Mouse (Mus musculus) brain, embryonic 18.5 days (tissue): Measurements from ENCODE around the gene Gm17606.

Experiments
- DNase-seq: peaks from one replicate; pipeline ENCODE4 v3.0.0-alpha.2; 2012; ENCODE audit warnings: low read depth, low spot score

Gene Gm17606

DNA sequence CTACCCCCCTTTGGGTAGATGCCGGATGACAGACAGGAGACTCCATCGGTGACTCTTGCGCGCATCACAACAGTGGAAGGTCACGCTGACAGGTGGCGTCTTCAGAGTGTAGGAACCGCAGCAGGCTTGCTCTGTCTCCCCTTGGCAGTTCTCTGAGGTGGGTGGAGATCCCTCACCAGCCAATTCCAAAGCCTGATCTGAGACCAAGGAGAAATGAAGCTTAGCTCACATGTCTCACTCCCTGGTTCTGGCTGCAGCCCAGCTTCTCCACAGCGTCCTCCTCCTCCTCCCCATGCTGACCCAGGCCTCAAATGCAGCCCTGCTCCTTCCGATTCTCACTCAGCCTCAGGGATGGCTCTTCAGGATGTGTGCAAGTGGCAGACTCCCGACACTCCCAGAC lies 15.8 kb upstream of the Gm17606 start:
- no peak for DNase-seq

- DNase-seq = no peak
These were observed 12.6 kb upstream of the Gm17606 start for GRCm38 (mm10) chr14:54628103-54628502.

GRCm38 (mm10) chr14:54629797-54630196 lies 11.0 kb upstream of the Gm17606 start:
- DNase-seq = no peak

GRCm38 (mm10) chr14:54630583-54631239 lies 10.0 kb upstream of the Gm17606 start:
- DNase-seq = no peak

DNA sequence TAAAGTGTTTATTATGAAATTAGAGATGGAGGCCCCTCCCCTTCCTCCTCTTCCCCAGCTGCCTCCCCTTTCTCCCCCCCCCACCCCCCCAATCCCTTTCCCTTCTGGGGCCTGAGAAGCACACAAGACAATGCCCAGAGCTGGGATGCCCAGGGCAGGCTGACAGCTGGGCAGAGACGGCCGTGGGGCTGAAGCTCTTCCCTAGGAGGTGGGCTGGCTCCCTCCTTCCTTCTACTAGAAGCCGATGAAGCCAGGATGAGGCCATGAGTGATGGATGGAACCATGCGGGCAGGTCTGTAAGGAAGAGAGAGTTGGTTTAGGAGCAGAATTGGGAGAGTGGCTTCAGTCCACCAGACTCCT lies 9.5 kb upstream of the Gm17606 start:
- DNase-seq = no peak

DNA sequence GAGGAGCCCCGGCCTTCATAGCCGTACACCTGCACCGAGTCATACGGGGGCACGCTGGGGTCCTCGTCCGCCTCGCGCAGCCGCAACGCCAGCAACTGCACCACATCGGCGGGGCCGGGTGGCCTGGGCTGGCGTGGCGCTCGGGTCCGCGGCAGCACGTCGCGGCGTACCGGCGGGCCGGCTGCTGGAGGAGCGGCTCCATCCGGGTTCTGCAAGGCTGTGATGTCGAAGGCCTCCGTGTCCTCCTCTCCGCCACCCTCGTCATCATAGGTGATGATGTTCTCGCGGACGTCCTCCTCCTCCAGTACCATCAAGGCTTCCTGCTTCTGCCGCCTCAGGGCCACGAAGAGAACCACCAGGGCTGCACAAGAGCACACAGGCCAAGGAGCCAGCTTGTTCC lies 8.5 kb upstream of the Gm17606 start:
- no peak for DNase-seq

- no peak for DNase-seq
These were observed 6.6 kb upstream of the Gm17606 start for GRCm38 (mm10) chr14:54634182-54634581.

DNA sequence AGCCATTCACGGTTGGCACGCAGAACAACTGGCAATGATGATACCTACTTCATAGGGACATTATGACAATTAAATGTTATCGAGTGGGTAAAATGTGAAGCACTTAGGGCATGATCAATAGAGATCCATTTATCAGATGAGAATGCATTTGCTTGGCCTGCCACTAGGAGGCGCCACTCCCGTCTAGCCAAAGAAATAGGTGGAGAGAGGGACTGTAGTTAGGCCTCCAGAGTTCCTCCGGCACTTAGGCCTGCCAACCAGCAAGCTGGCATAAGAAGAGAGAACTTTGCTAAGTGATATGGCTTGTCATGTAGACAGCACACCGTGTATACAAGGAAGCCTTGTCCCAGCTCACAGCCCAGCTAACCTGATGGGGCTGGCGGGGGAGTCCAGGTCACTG lies 3.8 kb upstream of the Gm17606 start:
- no peak for DNase-seq

DNA sequence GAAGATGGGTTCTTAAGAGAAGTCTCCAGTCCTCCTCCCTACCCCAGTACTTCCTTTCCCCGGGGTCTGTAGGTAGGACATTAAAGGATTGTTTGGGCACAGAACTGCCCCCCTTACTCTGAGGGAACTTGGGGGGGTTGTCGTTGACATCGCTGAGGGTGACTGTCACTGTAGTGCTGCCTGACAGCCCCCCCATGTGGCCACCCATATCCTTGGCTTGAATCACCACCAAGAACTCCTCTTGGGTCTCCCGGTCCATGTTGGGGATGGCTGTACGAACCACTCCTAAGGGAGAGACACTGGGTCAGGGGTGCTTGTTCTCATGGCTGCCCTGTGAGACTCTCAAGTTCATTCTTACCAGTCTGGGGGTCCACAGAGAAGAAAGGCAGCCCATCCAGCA lies 2.5 kb upstream of the Gm17606 start:
- DNase-seq = no peak

GRCm38 (mm10) chr14:54640121-54640520 lies 631 bp upstream of the Gm17606 start:
- DNase-seq = no peak

DNA sequence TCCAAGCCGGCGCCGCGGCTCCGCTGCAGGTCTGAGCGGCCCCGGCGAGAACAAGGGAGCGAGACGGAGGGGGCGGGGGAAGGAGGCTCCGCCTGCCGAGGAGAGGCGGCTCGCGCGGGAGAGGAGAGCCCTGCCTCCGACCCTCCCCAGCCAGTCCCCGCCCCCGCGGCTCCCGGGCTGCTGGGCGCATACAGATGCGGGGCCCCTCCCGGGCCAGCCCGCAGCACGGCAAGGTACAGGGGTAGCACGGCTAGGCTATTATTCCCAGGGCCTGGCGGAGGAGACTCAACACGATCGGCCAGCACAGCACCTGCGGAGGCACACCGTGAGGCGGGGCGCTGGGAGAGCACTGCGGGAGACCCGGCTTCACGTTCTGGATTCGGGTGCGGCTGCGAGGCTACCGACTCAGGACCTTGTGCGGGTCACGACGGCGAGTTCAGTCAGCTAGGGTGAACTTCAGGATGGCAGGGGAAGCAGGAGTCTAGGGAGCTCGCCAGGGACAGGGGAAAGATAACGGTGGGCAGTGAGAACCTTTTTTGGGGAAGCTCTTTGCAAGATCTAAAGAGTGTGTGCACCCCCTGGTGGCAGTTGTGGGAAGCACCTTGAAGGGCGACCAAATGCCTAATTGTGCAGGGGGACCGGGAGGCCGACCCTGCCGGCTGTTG lies 685 bp downstream of the Gm17606 start, which contains the start of gene Cdh24:
TSS of gene Cdh24 (minus strand) at position 60 of the 665 bp plus-strand sequence.
- peak; percentile 75 for DNase-seq

DNA sequence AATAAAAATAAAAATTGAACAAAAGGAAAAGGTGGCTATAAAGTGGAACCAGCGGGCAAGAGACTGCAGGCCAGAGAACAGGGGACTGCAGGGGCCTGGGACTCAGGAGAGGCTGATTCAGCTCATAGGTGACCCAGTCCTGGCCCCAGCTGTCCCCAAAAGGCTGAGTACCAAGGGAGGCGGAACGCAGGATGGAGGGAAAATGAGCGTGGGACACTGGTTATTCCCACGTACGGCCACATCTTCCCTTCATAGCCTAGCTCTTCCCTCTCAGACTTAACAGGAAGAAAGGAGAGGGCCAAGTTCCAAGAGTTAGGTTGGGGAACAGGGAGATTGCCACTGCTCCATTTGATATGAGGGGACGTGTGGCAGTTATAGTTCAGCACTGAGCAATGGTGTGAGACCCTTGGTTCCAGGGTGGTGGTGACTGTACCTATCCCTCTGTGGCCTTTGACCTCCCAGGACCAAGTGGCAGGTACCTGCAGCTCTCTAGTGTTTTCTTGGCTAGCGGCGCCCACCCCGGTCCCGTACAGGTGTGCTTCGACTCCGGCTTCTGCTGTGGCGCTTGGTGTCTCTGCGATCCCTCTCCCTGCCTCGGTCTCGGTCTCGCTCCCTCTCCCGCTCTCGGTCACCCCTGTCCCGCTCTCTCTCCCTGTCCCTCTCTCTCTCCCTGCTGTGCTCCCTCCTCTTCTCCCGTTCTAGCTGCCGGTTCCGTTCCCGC lies 1.6 kb downstream of the Gm17606 start:
- no peak for DNase-seq

DNA sequence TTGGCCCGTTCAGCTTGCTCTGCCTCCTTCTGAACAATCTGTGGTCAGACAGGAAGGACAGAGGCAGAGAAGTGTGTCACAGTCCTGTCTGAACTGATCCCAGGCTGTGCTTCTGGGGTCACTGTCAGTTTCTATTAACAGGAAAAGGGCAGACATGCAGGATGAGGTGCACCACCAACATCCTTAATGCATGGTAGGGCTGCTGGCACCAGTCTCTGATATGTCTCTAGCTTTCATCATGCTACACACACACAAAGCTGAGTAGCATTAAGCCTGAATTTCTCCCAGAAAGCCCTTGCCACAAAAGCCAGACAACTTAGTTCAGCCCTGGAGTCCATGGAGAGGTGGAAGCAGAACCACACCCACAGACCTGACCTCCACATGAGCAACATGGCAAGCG lies 2.3 kb downstream of the Gm17606 start:
- DNase-seq = no peak

- DNase-seq = no peak
These were observed 3.5 kb downstream of the Gm17606 start for GRCm38 (mm10) chr14:54644294-54644693.

- DNase-seq = no peak
These were observed 5.7 kb downstream of the Gm17606 start for GRCm38 (mm10) chr14:54646455-54646854.

DNA sequence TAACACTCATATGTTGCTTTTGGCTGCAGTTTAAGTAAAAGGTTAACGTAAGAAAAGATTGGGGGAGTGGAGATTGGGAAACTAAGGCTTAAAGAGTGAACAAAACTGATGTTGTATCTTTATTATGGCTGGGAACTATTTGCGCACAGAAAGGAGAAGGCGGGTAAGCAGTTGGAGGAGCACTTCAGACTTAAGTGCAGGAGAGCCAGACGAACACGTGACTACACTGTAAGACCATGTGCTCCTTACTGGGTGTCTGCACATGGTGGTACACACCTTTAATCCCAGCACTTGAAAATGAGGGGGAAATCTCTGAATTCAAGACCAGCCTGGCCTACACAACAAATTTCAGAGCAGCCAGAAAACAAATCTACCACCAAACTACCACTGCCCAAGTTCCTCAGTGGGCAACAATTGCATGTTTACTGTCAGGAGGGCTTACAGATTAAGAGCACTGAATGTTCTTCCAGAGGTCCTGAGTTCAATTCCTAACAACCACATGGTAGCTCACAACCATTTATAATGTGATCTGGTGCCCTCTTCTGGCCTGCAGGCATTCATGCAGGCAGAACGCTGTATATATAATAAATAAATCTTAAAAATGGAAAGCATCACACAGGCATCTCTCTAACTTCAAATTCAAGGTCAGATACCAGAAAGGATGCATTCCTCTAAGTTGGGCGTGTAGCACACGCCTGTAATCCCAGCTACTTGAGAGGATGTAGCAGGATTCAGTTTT lies 6.3 kb downstream of the Gm17606 start:
- no peak for DNase-seq

DNA sequence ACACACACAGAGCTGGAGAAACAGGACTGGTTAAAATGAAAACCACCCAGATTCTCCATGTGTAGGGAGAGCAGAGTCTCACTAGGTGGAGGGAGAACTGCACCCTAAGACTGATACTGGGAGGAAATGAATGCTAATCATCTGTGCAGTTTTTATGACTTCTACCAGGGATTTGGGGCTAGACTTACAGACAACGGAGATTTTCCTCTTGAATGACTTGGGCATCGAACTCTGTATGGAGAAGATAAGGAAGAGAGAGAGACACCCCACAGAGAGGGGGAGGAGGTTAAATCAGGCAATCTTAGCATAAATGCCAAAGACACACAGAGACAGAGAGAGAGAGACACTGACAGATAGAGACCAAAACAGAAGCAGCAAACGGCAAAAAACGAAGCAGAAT lies 7.1 kb downstream of the Gm17606 start:
- no peak for DNase-seq

DNA sequence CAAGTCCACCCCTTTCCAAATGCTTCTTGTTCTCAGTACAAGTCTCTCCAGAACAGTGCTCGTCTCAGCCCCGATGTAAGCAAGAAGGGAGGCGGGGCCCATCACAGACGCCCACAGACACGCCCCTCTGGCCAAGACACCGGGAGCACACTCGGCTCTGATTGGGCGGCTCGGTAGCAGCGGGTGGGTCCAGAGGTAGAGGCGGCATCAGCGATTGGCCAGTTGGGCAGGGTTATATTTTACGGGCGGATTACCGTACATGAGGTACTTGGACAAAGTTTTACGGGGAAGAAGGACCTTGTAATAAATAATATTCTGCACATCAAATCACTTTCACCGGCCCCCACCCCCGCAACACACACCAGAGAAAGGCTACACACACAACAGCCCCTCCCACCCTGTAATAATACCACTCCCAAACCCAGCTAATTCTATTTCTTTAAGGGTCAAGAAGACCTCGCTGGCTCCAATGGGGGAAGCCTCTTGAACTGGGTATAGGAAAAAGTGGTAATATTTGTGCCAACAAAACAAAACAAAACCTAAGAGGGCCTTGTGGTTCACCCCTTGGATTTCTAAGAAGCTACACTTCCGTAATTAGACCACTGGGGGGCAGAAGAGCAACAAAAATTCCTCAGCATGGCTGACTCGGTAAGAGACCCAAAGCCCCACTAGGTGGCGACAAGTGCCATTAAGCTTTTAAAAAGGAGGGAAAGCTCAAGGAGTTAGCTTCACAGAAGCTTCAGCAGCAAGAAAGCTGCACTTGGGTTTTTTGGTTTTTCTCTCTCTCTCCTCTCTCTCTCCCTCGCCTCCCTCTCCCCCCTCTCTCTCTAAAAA lies 10.1 kb downstream of the Gm17606 start:
- peak; percentile 80 for DNase-seq

GRCm38 (mm10) chr14:54651556-54651955 lies 10.8 kb downstream of the Gm17606 start:
- DNase-seq = no peak

DNA sequence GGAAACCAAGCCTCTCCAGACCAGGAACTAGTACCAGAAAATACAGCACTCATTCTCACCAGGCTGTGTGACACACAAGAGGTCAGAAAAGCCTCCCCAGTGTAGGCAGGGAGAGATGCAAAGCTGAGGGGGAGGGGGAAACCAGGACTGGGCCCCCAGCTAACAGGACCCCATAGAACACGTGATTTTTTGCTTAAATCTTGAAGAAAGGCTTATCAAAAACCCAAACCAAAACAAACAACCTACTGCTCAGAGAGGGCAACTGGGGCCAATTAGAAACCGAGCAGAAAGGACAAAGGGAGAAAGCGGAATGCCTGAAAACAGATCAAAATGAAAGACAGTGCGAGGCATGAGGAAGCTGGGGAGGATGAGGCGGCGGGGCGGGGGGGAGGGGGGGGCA lies 12.0 kb downstream of the Gm17606 start:
- DNase-seq = no peak

DNA sequence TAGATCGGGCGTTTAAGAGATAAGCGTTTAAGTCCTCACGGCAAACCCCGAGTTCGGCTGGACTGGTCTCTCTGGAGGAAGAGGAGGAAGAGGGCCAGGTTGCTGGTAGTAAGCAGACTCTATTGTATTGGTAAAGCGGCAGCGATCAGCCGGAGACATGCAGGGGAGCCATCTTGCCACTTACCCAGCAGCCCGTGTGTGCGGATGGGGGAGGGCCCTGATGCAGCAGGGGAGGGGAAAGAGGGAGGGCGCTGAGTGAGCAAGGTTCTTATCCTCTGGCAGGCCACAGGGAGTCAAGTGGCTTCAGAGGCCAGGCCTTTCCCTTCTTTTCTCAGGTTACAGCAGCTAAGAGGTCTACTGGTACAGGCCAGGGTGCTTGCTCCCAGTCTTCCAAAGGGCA lies 12.7 kb downstream of the Gm17606 start:
- DNase-seq = peak; percentile 76
